Mouse (Mus musculus) B cell, adult 62 days (primary cell): Measurements from ENCODE around the gene Mrps30. TPM values are rescaled to one million over a fixed set of nuclear protein-coding genes. Genes with fewer than 3 reads are reported as not detected.

Source experiments
- total RNA-seq: library from RNA; stranded (reverse); gene quantifications from 4 replicates; pipeline ENCODE4 v1.2.4, GENCODE M21; 2023

The Mrps30 gene
- 29.2 to 32.6 TPM (median 32.4 TPM) in 4 replicates for total RNA-seq

DNA sequence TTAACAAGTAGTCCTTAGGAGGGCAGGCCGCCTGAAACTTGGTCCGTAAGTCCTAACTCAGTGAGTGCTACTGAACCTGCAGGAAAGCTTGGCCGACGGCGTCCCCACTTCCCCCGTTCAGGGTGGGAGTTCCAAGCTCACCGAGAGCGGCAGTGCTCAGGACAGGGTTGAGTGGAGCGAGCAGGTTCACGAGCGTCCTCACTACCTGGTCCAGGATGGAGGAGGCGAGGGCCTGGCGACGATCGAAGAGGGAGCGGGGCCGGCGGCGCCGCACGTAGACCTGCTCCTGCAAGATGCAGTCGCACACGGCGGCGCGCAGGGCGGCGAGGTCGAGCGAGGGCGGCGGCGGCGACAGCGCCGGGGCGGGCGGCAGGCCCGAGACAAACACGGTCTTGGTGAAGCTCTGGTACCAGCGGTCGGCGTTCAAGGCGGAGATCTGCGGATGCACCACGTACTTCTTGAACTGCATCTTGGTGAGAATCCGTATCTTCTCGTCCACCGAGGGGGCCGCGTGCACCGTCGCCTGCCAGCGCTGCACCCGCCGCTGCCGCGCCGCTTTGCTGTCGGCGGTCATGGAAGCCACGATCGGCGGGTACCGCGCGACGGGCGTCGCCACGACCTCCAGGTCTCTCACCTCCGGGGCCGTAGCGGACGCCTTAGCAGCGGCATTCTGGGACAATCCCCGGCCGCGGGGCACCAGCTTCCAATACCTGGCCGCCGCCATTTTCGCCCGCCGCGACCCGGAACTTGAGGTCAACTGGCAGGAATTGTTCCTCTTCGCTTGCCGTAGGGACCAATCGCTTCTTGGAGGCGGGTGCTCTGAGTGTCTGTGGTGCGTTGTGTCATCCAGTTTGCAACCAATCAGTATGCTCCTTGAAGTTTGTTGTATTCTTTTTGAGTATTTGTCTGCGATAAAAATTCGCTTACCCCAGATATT is at the start of gene Mrps30, which contains the start of gene B430218F22Rik:
Gene Mrps30, minus strand, starts transcription at position 742 of the 937 bp plus-strand sequence.
Gene B430218F22Rik, plus strand, starts transcription at position 120 of the 937 bp plus-strand sequence.

Other genes with a start within 250 kb of the Mrps30 start
- gene B430218F22Rik, start 622 bp downstream of the Mrps30 start, total RNA-seq, result 0.40 to 0.66 TPM in 2 of 4 replicates, not detected in the others